Mouse (Mus musculus): ENCODE results near the gene Olfr1174-ps. TPM values are rescaled to one million over a fixed set of nuclear protein-coding genes. Genes with fewer than 3 reads are reported as not detected.

Gene Olfr1174-ps
- total RNA-seq (2021), result not detected
- long read RNA-seq, experiment 1, result 0 reads
- long read RNA-seq, experiment 2, result 0 reads

GRCm38 (mm10) chr2:88315035-88315434, at the start of gene Olfr1174-ps:
TSS of gene Olfr1174-ps (minus strand) at chr2:88315135.
- no peak for DNase-seq (ENCODE audit: low spot score in 2 of 2)

- DNase-seq (ENCODE audit: low spot score in 2 of 2), result no peak
These were observed 41.4 kb upstream of the Olfr1174-ps start for GRCm38 (mm10) chr2:88356304-88356703.

GRCm38 (mm10) chr2:88346392-88346791, 31.5 kb upstream of the Olfr1174-ps start, which contains the start of gene Olfr1177-ps:
TSS of gene Olfr1177-ps (minus strand) at chr2:88346492.
- no peak for DNase-seq (ENCODE audit: low spot score in 2 of 2)

- no peak for DNase-seq (ENCODE audit: low spot score in 2 of 2)
These were observed 21.5 kb upstream of the Olfr1174-ps start, which contains the start of gene Olfr1176 for GRCm38 (mm10) chr2:88336421-88336820. TSS of gene Olfr1176 (plus strand) at chr2:88336721.

- no peak for DNase-seq (ENCODE audit: low spot score in 2 of 2)
These were observed 12.2 kb upstream of the Olfr1174-ps start, which contains the start of gene Olfr1175-ps for GRCm38 (mm10) chr2:88327115-88327514. TSS of gene Olfr1175-ps (minus strand) at chr2:88327215.

- no peak for DNase-seq (ENCODE audit: low spot score in 2 of 2)
These were observed 35.2 kb downstream of the Olfr1174-ps start, which contains the start of gene Olfr1173 for GRCm38 (mm10) chr2:88279775-88280174. TSS of gene Olfr1173 (minus strand) at chr2:88279875.

Other genes with a start within 250 kb of the Olfr1174-ps start
- not detected for gene Olfr1163, start 243.3 kb downstream of the Olfr1174-ps start, total RNA-seq (2021)
- gene Olfr1164, start 221.2 kb downstream of the Olfr1174-ps start, total RNA-seq (2021), result not detected
- gene Olfr1166, start 186.9 kb downstream of the Olfr1174-ps start, total RNA-seq (2021), result not detected
- not detected for gene Olfr1167, start 159.9 kb downstream of the Olfr1174-ps start, total RNA-seq (2021)
- gene Olfr1168, start 133.3 kb downstream of the Olfr1174-ps start, total RNA-seq (2021), result not detected
- not detected for gene Olfr1170, start 86.8 kb downstream of the Olfr1174-ps start, total RNA-seq (2021)
- gene Olfr1173, start 35.3 kb downstream of the Olfr1174-ps start, total RNA-seq (2021), result not detected
- gene Olfr1175-ps, start 12.1 kb upstream of the Olfr1174-ps start, total RNA-seq (2021), result not detected
- not detected for gene Olfr1176, start 21.6 kb upstream of the Olfr1174-ps start, total RNA-seq (2021)
- not detected for gene Olfr1177-ps, start 31.4 kb upstream of the Olfr1174-ps start, total RNA-seq (2021)
- gene Olfr1178, start 71.9 kb upstream of the Olfr1174-ps start, total RNA-seq (2021), result not detected
- not detected for gene Olfr1179, start 91.3 kb upstream of the Olfr1174-ps start, total RNA-seq (2021)
- not detected for gene Olfr1180, start 104.0 kb upstream of the Olfr1174-ps start, total RNA-seq (2021)
- gene Olfr1181, start 111.0 kb upstream of the Olfr1174-ps start, total RNA-seq (2021), result not detected
- not detected for gene Gm13757, start 134.0 kb upstream of the Olfr1174-ps start, total RNA-seq (2021)
- not detected for gene Olfr1183, start 139.7 kb upstream of the Olfr1174-ps start, total RNA-seq (2021)
- gene Olfr1184, start 168.5 kb upstream of the Olfr1174-ps start, total RNA-seq (2021), result not detected
- gene Olfr1185-ps1, start 178.2 kb upstream of the Olfr1174-ps start, total RNA-seq (2021), result not detected
- not detected for gene Olfr1186, start 203.4 kb upstream of the Olfr1174-ps start, total RNA-seq (2021)
- not detected for gene Olfr1188, start 241.8 kb upstream of the Olfr1174-ps start, total RNA-seq (2021)